Mouse (Mus musculus) small intestine, adult 2 months (tissue): ENCODE results near the gene Atn1.

Source experiments
- CTCF ChIP-seq: fragments of 200-500 bp; IDR thresholded peaks from 2 replicates; pipeline ENCODE4 v1.5.1; 2012; ENCODE audit warnings: low read depth, mild to moderate bottlenecking, control low read depth, inconsistent platforms, low read length, moderate library complexity, mixed read lengths; ENCODE audit not compliant: insufficient replicate concordance, insufficient read length; ENCODE audit errors: extremely low read depth
- POLR2A ChIP-seq: fragments of 200-500 bp; IDR thresholded peaks from 2 replicates; pipeline ENCODE4 v1.6.1; 2012; ENCODE audit warnings: low read depth, mild to moderate bottlenecking, control low read depth, inconsistent platforms, low read length, moderate library complexity

DNA sequence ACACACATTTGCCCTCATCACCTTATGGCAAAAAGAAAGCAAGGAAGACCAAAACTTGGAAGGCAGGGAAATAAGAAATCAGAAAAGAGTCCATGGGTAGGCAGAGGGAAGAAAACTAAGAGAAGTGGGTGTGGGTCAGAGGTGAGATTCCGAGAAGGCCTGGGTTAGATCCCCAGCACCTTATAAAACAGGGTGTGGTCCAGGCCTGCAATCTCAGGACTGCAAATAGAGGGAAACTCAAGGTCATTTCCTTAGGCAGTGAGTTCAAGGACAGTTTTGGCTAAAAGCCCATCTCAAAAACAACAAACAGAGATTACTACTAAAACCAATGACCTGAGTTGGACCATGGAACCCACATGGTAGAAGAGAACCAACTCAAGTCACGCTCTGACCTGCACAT is 2.5 kb downstream of the Atn1 start:
- TF ChIP-seq CTCF (no peak), POLR2A (no peak)
